Mouse (Mus musculus) CH12.LX (cell line): ENCODE results near the gene Zfp784.

Experiments
- CTCF ChIP-seq, 2 experiments: IDR thresholded peaks in 1 of 2; conservative IDR thresholded peaks in 1 of 2; 2 replicates each; pipeline ENCODE4 v1.5.1; 2011 to 2012; ENCODE audit warnings: low read depth in 2 of 2, low read length in 2 of 2, improper control_type of control experiment in 1 of 2, inconsistent platforms in 1 of 2, mild to moderate bottlenecking in 1 of 2, moderate library complexity in 1 of 2
- ELF1 ChIP-seq: IDR thresholded peaks from 2 replicates; pipeline ENCODE4 v1.6.1; 2014; ENCODE audit warnings: low read depth, mild to moderate bottlenecking, inconsistent platforms, low read length, improper control_type of control experiment
- ETS1 ChIP-seq: conservative IDR thresholded peaks from 2 replicates; pipeline ENCODE4 v1.6.1; 2012; ENCODE audit warnings: low read depth, mild to moderate bottlenecking, inconsistent platforms, low read length, improper control_type of control experiment, moderate library complexity
- MEF2A ChIP-seq: IDR thresholded peaks from 2 replicates; pipeline ENCODE4 v1.6.1; 2014; ENCODE audit warnings: low read depth, mild to moderate bottlenecking, inconsistent platforms, low read length, improper control_type of control experiment, borderline replicate concordance

GRCm38 (mm10) chr7:5012681-5013513 lies 25.3 kb downstream of the Zfp784 start:
- TF ChIP-seq MEF2A (no peak), ELF1 (no peak), CTCF (conservative IDR thresholded peaks at IDR 0.05 in 1 of 2, IDR thresholded peaks at IDR 0.05 in 1 of 2; ENCODE audit: low read depth in 2 of 2, low read length in 2 of 2) (no peak), ETS1 (no peak)
